Mouse (Mus musculus): ENCODE measurements around the gene Ttll2. TPM values are rescaled to one million over a fixed set of nuclear protein-coding genes. Genes with fewer than 3 reads are reported as not detected.
"Not testable (repeated sequence)": the region's sequence is repeated elsewhere in the genome, so short reads cannot be mapped to it uniquely, and the experiment has no call there.

Gene Ttll2
- polyA plus RNA-seq, 1 experiment from 2014 or later = not detected

GRCm38 (mm10) chr17:7369401-7369800 lies 16.9 kb upstream of the Ttll2 start:
- H3K4me1 ChIP-seq (ENCODE audit: control insufficient read depth, insufficient read depth, low read length); H3K9ac ChIP-seq (ENCODE audit: low read length); H3K9me3 ChIP-seq (ENCODE audit: control insufficient read depth, low read length); ATAC-seq (ENCODE audit: insufficient number of reproducible peaks, low FRiP score, low TSS enrichment, low read depth); H3K27ac ChIP-seq (replicated peaks; ENCODE audit: low read depth, low read length); H3K36me3 ChIP-seq (ENCODE audit: control insufficient read depth, insufficient read depth, low read length); H3K4me3 ChIP-seq (ENCODE audit: low read depth, low read length); DNase-seq (ENCODE audit: low spot score); H3K4me2 ChIP-seq (ENCODE audit: low read depth, severe bottlenecking); H3K27me3 ChIP-seq (ENCODE audit: control insufficient read depth, insufficient read depth, low read length): not testable (repeated sequence)
- WGBS = 81% methylated on average over 5 of the region's 6 CpGs

- H3K4me3 ChIP-seq (ENCODE audit: low read depth, low read length); DNase-seq (ENCODE audit: low spot score); H3K9me3 ChIP-seq (ENCODE audit: control insufficient read depth, low read length); H3K9ac ChIP-seq (ENCODE audit: low read length); H3K4me2 ChIP-seq (ENCODE audit: low read depth, severe bottlenecking); H3K27ac ChIP-seq (replicated peaks; ENCODE audit: low read depth, low read length); H3K4me1 ChIP-seq (ENCODE audit: control insufficient read depth, insufficient read depth, low read length); H3K27me3 ChIP-seq (ENCODE audit: control insufficient read depth, insufficient read depth, low read length); H3K36me3 ChIP-seq (ENCODE audit: control insufficient read depth, insufficient read depth, low read length); ATAC-seq (ENCODE audit: insufficient number of reproducible peaks, low FRiP score, low TSS enrichment, low read depth): not testable (repeated sequence)
- 65% methylated on average over 5 of the region's 7 CpGs for WGBS
These were observed 14.3 kb upstream of the Ttll2 start for GRCm38 (mm10) chr17:7366676-7367374.

- not testable (repeated sequence) for H3K9me3 ChIP-seq (ENCODE audit: control insufficient read depth, low read length); ATAC-seq (ENCODE audit: insufficient number of reproducible peaks, low FRiP score, low TSS enrichment, low read depth); H3K27ac ChIP-seq (replicated peaks; ENCODE audit: low read depth, low read length); DNase-seq (ENCODE audit: low spot score); H3K9ac ChIP-seq (ENCODE audit: low read length); H3K36me3 ChIP-seq (ENCODE audit: control insufficient read depth, insufficient read depth, low read length); H3K4me3 ChIP-seq (ENCODE audit: low read depth, low read length); H3K27me3 ChIP-seq (ENCODE audit: control insufficient read depth, insufficient read depth, low read length); H3K4me1 ChIP-seq (ENCODE audit: control insufficient read depth, insufficient read depth, low read length); H3K4me2 ChIP-seq (ENCODE audit: low read depth, severe bottlenecking)
- no CpG with 5 or more reads among the region's 1 CpGs for WGBS
These were observed 13.8 kb upstream of the Ttll2 start for GRCm38 (mm10) chr17:7366265-7366664.

GRCm38 (mm10) chr17:7365615-7366014 lies 13.1 kb upstream of the Ttll2 start:
- not testable (repeated sequence) for DNase-seq (ENCODE audit: low spot score); H3K4me1 ChIP-seq (ENCODE audit: control insufficient read depth, insufficient read depth, low read length); H3K27ac ChIP-seq (replicated peaks; ENCODE audit: low read depth, low read length); H3K9me3 ChIP-seq (ENCODE audit: control insufficient read depth, low read length); ATAC-seq (ENCODE audit: insufficient number of reproducible peaks, low FRiP score, low TSS enrichment, low read depth); H3K27me3 ChIP-seq (ENCODE audit: control insufficient read depth, insufficient read depth, low read length); H3K9ac ChIP-seq (ENCODE audit: low read length); H3K36me3 ChIP-seq (ENCODE audit: control insufficient read depth, insufficient read depth, low read length); H3K4me3 ChIP-seq (ENCODE audit: low read depth, low read length); H3K4me2 ChIP-seq (ENCODE audit: low read depth, severe bottlenecking)
- WGBS = 100% methylated on average over 1 of the region's 3 CpGs

GRCm38 (mm10) chr17:7360749-7361465 lies 8.4 kb upstream of the Ttll2 start:
- H3K9me3 ChIP-seq (ENCODE audit: control insufficient read depth, low read length); H3K27me3 ChIP-seq (ENCODE audit: control insufficient read depth, insufficient read depth, low read length); H3K4me1 ChIP-seq (ENCODE audit: control insufficient read depth, insufficient read depth, low read length); ATAC-seq (ENCODE audit: insufficient number of reproducible peaks, low FRiP score, low TSS enrichment, low read depth); H3K9ac ChIP-seq (ENCODE audit: low read length); H3K4me2 ChIP-seq (ENCODE audit: low read depth, severe bottlenecking); H3K36me3 ChIP-seq (ENCODE audit: control insufficient read depth, insufficient read depth, low read length); DNase-seq (ENCODE audit: low spot score); H3K27ac ChIP-seq (replicated peaks; ENCODE audit: low read depth, low read length); H3K4me3 ChIP-seq (ENCODE audit: low read depth, low read length): not testable (repeated sequence)
- WGBS = 88% methylated on average over 9 of the region's 9 CpGs

- H3K27ac ChIP-seq (replicated peaks; ENCODE audit: low read depth, low read length); H3K9ac ChIP-seq (ENCODE audit: low read length); DNase-seq (ENCODE audit: low spot score); H3K4me2 ChIP-seq (ENCODE audit: low read depth, severe bottlenecking); H3K4me1 ChIP-seq (ENCODE audit: control insufficient read depth, insufficient read depth, low read length); H3K36me3 ChIP-seq (ENCODE audit: control insufficient read depth, insufficient read depth, low read length); H3K27me3 ChIP-seq (ENCODE audit: control insufficient read depth, insufficient read depth, low read length); H3K4me3 ChIP-seq (ENCODE audit: low read depth, low read length); ATAC-seq (ENCODE audit: insufficient number of reproducible peaks, low FRiP score, low TSS enrichment, low read depth); H3K9me3 ChIP-seq (ENCODE audit: control insufficient read depth, low read length): not testable (repeated sequence)
- 90% methylated on average over 4 of the region's 4 CpGs for WGBS
These were observed 7.3 kb upstream of the Ttll2 start for GRCm38 (mm10) chr17:7359806-7360205.

- not testable (repeated sequence) for H3K9ac ChIP-seq (ENCODE audit: low read length)
- WGBS = 60% methylated on average over 2 of the region's 3 CpGs
These were observed 3.7 kb downstream of the Ttll2 start for GRCm38 (mm10) chr17:7348765-7349164.

GRCm38 (mm10) chr17:7337381-7337780 lies 15.1 kb downstream of the Ttll2 start:
- not testable (repeated sequence) for H3K27ac ChIP-seq (replicated peaks; ENCODE audit: low read depth, low read length); H3K27me3 ChIP-seq (ENCODE audit: control insufficient read depth, insufficient read depth, low read length); H3K36me3 ChIP-seq (ENCODE audit: control insufficient read depth, insufficient read depth, low read length); ATAC-seq (ENCODE audit: insufficient number of reproducible peaks, low FRiP score, low TSS enrichment, low read depth); H3K9ac ChIP-seq (ENCODE audit: low read length); H3K4me2 ChIP-seq (ENCODE audit: low read depth, severe bottlenecking); H3K4me3 ChIP-seq (ENCODE audit: low read depth, low read length); H3K9me3 ChIP-seq (ENCODE audit: control insufficient read depth, low read length); H3K4me1 ChIP-seq (ENCODE audit: control insufficient read depth, insufficient read depth, low read length); DNase-seq (ENCODE audit: low spot score)
- 85% methylated on average over 7 of the region's 9 CpGs for WGBS

More at GRCm38 (mm10) chr17:7348765-7349164, 3.7 kb downstream of the Ttll2 start:
- not testable (repeated sequence) for H3K4me2 ChIP-seq (ENCODE audit: low read depth, severe bottlenecking); H3K36me3 ChIP-seq (ENCODE audit: control insufficient read depth, insufficient read depth, low read length); H3K27me3 ChIP-seq (ENCODE audit: control insufficient read depth, insufficient read depth, low read length); H3K4me1 ChIP-seq (ENCODE audit: control insufficient read depth, insufficient read depth, low read length); H3K27ac ChIP-seq (replicated peaks; ENCODE audit: low read depth, low read length); H3K9me3 ChIP-seq (ENCODE audit: control insufficient read depth, low read length); ATAC-seq (ENCODE audit: insufficient number of reproducible peaks, low FRiP score, low TSS enrichment, low read depth); H3K4me3 ChIP-seq (ENCODE audit: low read depth, low read length); DNase-seq (ENCODE audit: low spot score)

Data from limb, embryonic 11.5 days (tissue).